Mouse (Mus musculus) ES-E14 (cell line): ENCODE results near the gene Ehmt2.

Experiments
- CHD2 ChIP-seq: IDR thresholded peaks from 2 replicates; pipeline ENCODE4 v1.6.1; 2014; ENCODE audit warnings: mild to moderate bottlenecking, low read depth, low read length, inconsistent platforms
- HCFC1 ChIP-seq: IDR thresholded peaks from 2 replicates; pipeline ENCODE4 v1.6.1; 2012; ENCODE audit warnings: low read length, inconsistent platforms, borderline replicate concordance; ENCODE audit not compliant: insufficient read depth
- MAFK ChIP-seq: IDR thresholded peaks from 2 replicates; pipeline ENCODE4 v1.6.1; 2014; ENCODE audit warnings: mild to moderate bottlenecking, low read depth, low read length, inconsistent platforms; ENCODE audit not compliant: insufficient read depth
- ZC3H11A ChIP-seq: IDR thresholded peaks from 2 replicates; pipeline ENCODE4 v1.6.1; 2012; ENCODE audit warnings: low read depth, mild to moderate bottlenecking, inconsistent platforms, low read length, borderline replicate concordance
- ZNF384 ChIP-seq: IDR thresholded peaks from 2 replicates; pipeline ENCODE4 v1.6.1; 2012; ENCODE audit warnings: low read depth, low read length, inconsistent platforms

GRCm38 (mm10) chr17:34881166-34881565, 17.1 kb upstream of the Ehmt2 start:
- TF ChIP-seq ZNF384 (no peak), HCFC1 (no peak), ZC3H11A (no peak), MAFK (no peak), CHD2 (no peak)
